Mouse (Mus musculus) G1E-ER4 (cell line): ENCODE data around the gene Gm28539. TPM values are rescaled to one million over a fixed set of nuclear protein-coding genes. Genes with fewer than 3 reads are reported as not detected.

Source experiments
- GATA1 ChIP-seq: IDR thresholded peaks from one replicate; pipeline ENCODE4 v1.8.0; 2012; ENCODE audit warnings: low read length, inconsistent platforms
- polyA plus RNA-seq: library from polyadenylated mRNA; stranded (reverse); fragments of >175 nt; gene quantifications from 2 replicates; pipeline ENCODE4 v1.2.3, GENCODE M21; 2012

The Gm28539 gene
- polyA plus RNA-seq, 1 experiment = not detected

DNA sequence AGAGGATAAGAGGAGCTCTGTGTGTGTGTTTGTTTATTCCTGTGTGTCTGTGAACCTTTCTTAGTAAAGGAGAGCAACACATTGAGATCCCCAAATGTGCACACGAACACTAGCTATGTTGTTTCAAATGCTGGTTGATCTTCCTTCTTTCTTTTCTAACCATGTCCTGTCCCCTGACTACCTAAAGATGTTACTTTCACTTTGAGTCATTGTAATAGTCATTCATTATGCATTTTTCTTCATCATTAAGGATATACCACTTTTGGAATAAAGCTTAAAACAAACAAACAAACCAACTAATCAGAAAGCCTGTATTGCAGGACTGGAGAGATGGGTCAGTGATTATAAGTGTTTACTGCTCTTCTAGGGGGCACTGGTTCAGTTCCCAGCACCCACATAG is 69.3 kb downstream of the Gm28539 start:
- no peak for TF ChIP-seq GATA1

DNA sequence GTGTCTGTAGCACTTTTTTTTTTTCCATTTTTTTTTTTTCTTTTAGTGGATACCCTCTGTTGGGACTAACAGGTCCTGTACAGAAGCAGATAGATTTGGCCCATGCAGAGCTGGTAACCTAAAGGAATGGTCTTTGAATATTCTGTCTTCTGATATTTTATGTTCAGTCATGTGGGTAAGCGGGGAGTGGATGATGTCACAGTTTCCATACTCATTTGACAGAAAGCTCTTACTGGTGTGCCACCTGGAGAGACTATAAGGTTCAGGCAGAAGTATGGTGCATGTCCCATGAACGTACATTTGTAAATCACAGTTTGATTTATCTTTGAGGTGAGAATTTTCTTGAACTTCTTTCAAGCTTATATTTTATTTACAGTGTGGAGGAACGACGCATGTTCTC is 79.7 kb downstream of the Gm28539 start:
- no peak for TF ChIP-seq GATA1

GRCm38 (mm10) chr16:18921771-18922170 is 85.4 kb downstream of the Gm28539 start:
- no peak for TF ChIP-seq GATA1

DNA sequence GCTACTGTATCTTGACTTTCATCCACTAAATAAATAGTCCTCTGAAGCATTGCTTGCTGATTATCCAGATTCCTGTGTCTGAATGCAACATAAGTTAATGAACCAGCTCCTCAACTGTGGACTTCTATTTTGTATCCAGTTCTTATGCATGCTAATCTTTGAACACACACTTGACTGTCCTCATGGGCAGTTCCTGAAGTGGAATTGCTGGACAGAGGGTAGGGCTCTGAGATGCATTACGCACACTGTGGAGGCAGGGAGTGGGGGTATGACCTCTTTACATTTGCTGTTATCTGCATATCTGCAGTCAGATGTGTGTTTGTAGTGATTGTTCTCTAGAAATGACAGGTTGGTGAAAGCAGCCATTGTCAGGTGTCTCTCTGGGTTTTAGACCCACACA is 91.6 kb downstream of the Gm28539 start:
- TF ChIP-seq GATA1 = no peak

DNA sequence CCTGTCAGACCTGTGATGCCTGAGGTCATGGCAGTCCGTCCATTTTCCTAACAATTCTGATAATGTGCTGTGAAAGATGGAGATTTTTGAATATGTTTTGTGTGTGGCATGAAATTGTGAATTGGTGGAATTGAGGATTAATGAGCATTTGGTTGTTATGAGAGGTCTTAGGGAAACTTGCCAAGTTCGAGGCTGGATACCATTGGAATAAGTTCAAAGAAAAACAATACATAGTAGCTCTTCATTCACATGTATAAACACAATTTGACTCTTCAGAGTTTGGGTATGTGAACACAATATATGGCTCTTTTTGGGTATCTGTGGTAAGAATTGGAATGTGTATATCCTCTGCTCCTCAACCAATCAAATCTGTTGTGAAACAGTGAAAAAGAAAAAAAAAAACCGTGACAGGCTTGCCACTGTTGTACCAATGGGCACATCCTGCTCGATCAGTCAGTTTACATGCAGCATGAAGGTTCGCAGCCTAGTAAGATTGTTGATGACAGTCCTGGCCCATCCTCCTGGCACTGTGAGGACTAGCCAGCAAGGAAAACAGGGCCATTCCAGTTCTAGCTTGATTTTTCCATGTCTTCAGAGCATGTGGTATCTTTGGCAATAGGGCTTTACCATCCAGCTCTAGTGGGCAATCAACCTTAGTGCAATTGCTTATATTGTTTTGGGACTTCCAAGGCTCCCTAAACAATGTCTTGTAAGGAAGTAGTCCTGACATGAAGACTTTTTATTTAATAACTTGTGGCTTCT is 102.1 kb downstream of the Gm28539 start:
- TF ChIP-seq GATA1 = no peak

DNA sequence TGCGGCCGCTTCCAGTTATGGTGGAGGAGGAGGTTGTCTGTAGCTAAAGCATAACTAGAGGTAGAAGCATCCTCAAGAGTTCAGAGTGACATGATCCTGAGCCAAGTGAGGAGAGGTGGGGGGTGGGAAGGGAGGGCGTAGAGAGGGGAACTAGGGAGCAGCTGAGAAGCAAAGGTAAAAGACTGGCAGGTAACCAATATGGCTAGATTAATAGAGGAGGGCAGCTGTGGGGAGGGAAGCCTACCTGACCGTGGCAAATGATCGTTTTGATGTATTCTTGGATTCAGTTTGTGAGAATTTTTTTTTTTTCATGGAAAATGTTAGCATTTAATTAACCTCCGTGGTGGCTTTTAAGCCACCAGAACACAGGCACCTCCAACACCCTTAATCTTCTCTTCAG is 107.5 kb downstream of the Gm28539 start:
- TF ChIP-seq GATA1 = no peak

DNA sequence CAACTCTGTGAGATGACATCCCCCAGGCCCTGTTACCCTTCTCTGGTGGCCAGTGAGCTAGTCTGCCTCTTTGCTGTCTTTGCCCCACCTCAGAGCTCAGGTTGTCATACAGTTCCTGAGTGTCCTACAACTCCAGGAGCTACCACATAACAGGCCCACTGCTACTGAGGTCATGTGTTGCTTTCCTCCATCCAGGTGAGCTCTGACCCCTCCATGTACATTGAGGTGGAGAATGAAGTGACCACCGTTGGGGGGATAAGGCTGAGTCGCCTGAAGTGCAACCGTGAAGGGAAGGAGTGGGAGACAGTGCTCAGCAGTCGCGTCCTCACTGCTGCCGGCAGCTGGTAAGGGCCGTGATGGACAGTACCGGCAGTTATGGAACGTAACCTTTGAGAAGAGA is 112.6 kb downstream of the Gm28539 start:
- no peak for TF ChIP-seq GATA1

DNA sequence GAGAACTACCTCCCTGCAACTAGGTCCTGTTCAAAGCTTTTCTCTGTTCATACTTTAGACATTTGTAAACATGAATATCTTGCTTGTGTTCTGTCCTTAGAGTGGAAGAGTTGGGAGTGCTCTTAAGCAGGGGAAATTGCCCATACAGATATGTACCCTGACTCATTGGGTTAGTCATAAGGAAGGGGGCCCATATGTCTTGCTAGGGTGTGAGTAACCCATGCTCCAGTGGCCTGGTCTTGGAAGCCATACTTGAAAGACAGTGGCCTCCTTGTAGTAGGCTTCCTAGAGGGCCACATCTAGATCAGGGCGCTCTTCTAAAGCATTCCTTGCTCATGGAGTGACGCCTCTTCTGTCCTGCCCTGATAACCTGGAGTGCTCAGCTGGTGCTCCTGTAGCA is 114.0 kb downstream of the Gm28539 start:
- TF ChIP-seq GATA1 = no peak

GRCm38 (mm10) chr16:18952813-18953212 is 116.4 kb downstream of the Gm28539 start:
- no peak for TF ChIP-seq GATA1

GRCm38 (mm10) chr16:18955070-18955469 is 118.7 kb downstream of the Gm28539 start:
- TF ChIP-seq GATA1 = no peak

- TF ChIP-seq GATA1 = no peak
Observed at GRCm38 (mm10) chr16:18963486-18963885, 127.1 kb downstream of the Gm28539 start.

- no peak for TF ChIP-seq GATA1
Observed at GRCm38 (mm10) chr16:18969420-18970128, 133.2 kb downstream of the Gm28539 start.

GRCm38 (mm10) chr16:18970837-18971236 is 134.5 kb downstream of the Gm28539 start:
- no peak for TF ChIP-seq GATA1

GRCm38 (mm10) chr16:18976315-18976714 is 139.9 kb downstream of the Gm28539 start:
- TF ChIP-seq GATA1 = no peak

GRCm38 (mm10) chr16:18986381-18986780 is 150.0 kb downstream of the Gm28539 start:
- no peak for TF ChIP-seq GATA1

GRCm38 (mm10) chr16:18986860-18987259 is 150.5 kb downstream of the Gm28539 start:
- TF ChIP-seq GATA1 = no peak

DNA sequence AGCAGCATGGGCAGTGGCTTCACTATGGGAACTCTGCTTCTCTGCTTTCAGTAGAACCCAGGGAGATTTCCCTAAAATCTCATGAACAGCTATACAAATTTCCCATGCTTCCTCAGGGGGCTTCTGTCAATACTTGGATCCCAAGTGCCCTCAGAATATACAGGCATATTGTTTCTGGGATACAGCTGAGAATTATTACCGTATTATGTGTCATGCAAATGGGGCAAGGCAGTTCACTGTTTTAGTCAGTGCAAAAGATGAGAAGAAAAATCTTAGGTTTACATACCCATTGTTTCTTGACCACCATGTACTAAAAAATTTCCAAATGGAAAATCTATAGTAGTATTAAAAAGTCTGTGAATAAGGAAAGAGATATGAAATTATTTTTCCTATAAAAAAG is 167.4 kb downstream of the Gm28539 start:
- TF ChIP-seq GATA1 = no peak

DNA sequence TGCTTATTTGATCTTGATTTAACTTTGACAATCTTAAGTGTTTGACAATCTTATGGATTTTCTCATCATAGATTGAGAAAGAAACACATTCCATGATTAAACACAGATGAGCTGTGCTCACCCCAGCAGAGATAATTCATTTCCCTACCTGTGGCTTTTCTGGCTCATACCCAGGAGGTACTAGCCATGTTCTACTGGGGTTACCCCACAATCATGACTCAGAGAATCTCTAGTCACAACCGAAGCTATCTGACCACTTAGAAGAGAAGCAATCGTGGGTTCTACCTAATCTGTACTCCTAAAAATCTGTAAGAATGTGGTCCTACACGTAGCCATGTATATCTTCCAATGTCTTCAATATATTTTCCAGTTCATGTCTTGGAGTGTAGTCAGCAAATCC is 168.9 kb downstream of the Gm28539 start:
- TF ChIP-seq GATA1 = no peak

Other genes with a start within 250 kb of the Gm28539 start
- gene Tbx1, start 245.9 kb upstream of the Gm28539 start, polyA plus RNA-seq = not detected in 2 replicates
- gene Gp1bb, start 214.2 kb upstream of the Gm28539 start, polyA plus RNA-seq = not detected in 2 replicates
- not detected in 2 replicates for gene Gm49601, start 210.2 kb upstream of the Gm28539 start, polyA plus RNA-seq
- gene Sept5, start 206.6 kb upstream of the Gm28539 start, polyA plus RNA-seq = not detected in 2 replicates
- not detected in 2 replicates for gene Cldn5, start 59.7 kb upstream of the Gm28539 start, polyA plus RNA-seq
- 7.2 and 11.2 TPM in 2 replicates for gene Ufd1, start 24.8 kb upstream of the Gm28539 start, polyA plus RNA-seq
- 30.2 and 30.6 TPM in 2 replicates for gene Cdc45, start 24.6 kb upstream of the Gm28539 start, polyA plus RNA-seq
- gene 2510002D24Rik, start within 50 bp of the Gm28539 start, polyA plus RNA-seq = 49.0 and 60.0 TPM in 2 replicates
- gene Mrpl40, start 40.3 kb downstream of the Gm28539 start, polyA plus RNA-seq = 18.1 and 20.3 TPM in 2 replicates
- 23.0 and 31.1 TPM in 2 replicates for gene Hira, start 40.5 kb downstream of the Gm28539 start, polyA plus RNA-seq